Mouse (Mus musculus) brain, embryonic 14.5 days (tissue): Measurements from ENCODE around the gene Lmf1.

Experiments
- CTCF ChIP-seq: fragments of 200-500 bp; IDR thresholded peaks from 2 replicates; pipeline ENCODE4 v1.5.1; 2012; ENCODE audit warnings: inconsistent platforms, mild to moderate bottlenecking, moderate library complexity, borderline replicate concordance; ENCODE audit not compliant: insufficient read depth, insufficient read length; ENCODE audit errors: extremely low read depth
- POLR2A ChIP-seq: fragments of 200-500 bp; IDR thresholded peaks from 2 replicates; pipeline ENCODE4 v1.6.1; 2012; ENCODE audit warnings: mild to moderate bottlenecking, inconsistent platforms, borderline replicate concordance; ENCODE audit not compliant: poor library complexity, insufficient read depth, insufficient read length, severe bottlenecking; ENCODE audit errors: extremely low read depth

DNA sequence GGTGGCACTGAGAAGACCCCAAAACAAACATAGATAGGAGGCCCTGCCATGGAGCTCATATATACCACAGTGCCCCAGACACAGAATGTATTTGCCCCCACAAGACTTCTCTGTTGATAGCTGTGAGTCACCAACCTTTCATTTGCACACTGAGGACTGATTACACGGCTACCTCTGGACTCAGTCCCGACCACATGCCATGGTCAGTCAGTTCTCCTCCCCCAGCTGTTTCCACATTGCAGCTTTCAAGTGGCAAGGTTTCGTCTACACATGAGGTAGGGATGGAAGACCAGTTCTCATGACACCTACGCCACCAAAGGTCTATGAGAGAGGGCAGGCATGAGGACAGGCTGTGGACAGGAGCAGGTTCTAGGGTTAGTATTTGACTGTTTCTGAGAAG lies 132.3 kb downstream of the Lmf1 start:
- TF ChIP-seq CTCF (no peak), POLR2A (no peak)
